Mouse (Mus musculus): ENCODE results near the gene Hbq1b.

DNA sequence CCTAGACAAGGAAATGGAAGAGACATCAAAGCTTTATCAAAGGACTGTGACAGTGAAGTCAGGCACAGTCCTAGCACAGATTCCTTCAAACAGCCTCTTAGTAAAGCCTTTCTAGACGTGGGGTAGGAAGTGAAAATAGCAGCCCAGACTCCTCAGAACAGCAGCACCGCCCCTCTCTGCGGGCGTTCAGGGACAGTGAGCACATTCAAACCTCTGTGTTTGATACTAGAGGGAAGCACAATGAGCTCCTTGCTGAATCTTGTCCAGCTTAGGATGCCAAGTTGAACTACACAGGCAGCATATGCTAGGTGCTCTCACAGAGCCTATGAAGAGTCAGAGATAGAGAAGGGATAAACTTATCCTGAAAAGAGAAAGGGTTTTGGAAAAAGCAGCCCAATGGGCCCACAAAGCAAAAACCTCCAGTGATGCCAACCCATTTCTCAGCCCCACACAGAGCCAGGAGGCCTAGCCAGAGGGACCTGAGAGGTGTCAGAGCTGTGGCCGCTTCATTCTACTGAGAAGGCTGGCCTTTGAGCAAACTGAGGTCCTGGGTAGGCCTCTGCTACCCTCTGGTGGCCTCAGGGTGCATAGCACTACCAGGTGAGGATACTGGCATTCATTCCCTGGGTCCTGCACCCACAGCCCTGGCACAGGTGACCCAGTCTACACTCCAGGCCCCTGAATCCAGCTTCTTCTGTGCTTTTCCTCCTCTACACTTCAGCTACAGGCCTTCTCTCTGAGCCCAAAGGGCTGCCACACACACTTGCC is 48.5 kb upstream of the Hbq1b start:
- peak; percentile 94 for TF ChIP-seq CTCF (conservative IDR thresholded peaks at IDR 0.05; ENCODE audit: low read length)
- TF ChIP-seq NANOG (IDR thresholded peaks at IDR 0.05; ENCODE audit: borderline replicate concordance, low read length): no peak

All from E14TG2a.4 (cell line).